Mouse (Mus musculus): ENCODE data around the gene Ovol3.

GRCm38 (mm10) chr7:30231328-30231668 lies 4.2 kb downstream of the Ovol3 start:
- TF ChIP-seq CTCF (IDR thresholded peaks at IDR 0.05; ENCODE audit: low read depth) (no peak), EP300 (IDR thresholded peaks at IDR 0.05; ENCODE audit: low read depth) (no peak)

All from liver, postnatal 0 days (tissue).